Mouse (Mus musculus): ENCODE results near the gene Smim13. TPM values are rescaled to one million over a fixed set of nuclear protein-coding genes. Genes with fewer than 3 reads are reported as not detected.

The Smim13 gene
- polyA plus RNA-seq, 1 experiment from 2014 or later, result 9.4 TPM

- H3K4me1 ChIP-seq (replicated peaks; ENCODE audit: control insufficient read depth, insufficient read depth), result no peaks in the 10 kb centered on the region
- H3K36me3 ChIP-seq (ENCODE audit: control insufficient read depth, insufficient read depth, low read length), result no peaks in the 10 kb centered on the region
- H3K9me3 ChIP-seq (ENCODE audit: control insufficient read depth, low read length), result no peaks in the 10 kb centered on the region
- no peaks in the 10 kb centered on the region for H3K27me3 ChIP-seq (ENCODE audit: control insufficient read depth, insufficient read depth, low read length)
- H3K4me2 ChIP-seq (replicated peaks; ENCODE audit: low read depth), result peak within 1 kb of the TSS; percentile 75
- peak; percentile 79 for DNase-seq (ENCODE audit: low spot score)
- peak within 1 kb of the TSS; percentile 47 for H3K9ac ChIP-seq (ENCODE audit: low read length)
- peak within 1 kb of the TSS; percentile 52 for H3K4me3 ChIP-seq (ENCODE audit: low read depth, low read length)
- WGBS, result 2% methylated on average over 38 of the region's 77 CpGs
- ATAC-seq (ENCODE audit: low FRiP score, low TSS enrichment), result peak; percentile 91
- TF ChIP-seq CTCF (IDR thresholded peaks at IDR 0.05; ENCODE audit: low read depth), result peak; percentile 63
- TF ChIP-seq EP300 (optimal IDR thresholded peaks at IDR 0.05), result no peak
- H3K27ac ChIP-seq (replicated peaks), result no peak within 1 kb of the TSS
These were observed 29.3 kb upstream of the Smim13 start, which contains the start of gene Elovl2 for GRCm38 (mm10) chr13:41220304-41220834. Gene Elovl2, minus strand, starts transcription at chr13:41220405.

- Histone ChIP-seq H3K27me3 (ENCODE audit: control insufficient read depth, insufficient read depth, low read length) (no peaks in the 10 kb centered on the region), H3K27ac (replicated peaks) (no peak overlapping the region), H3K4me3 (ENCODE audit: low read depth, low read length) (no peak overlapping the region), H3K4me2 (replicated peaks; ENCODE audit: low read depth) (no peak overlapping the region), H3K36me3 (ENCODE audit: control insufficient read depth, insufficient read depth, low read length) (no peaks in the 10 kb centered on the region), H3K9ac (ENCODE audit: low read length) (no peak overlapping the region), H3K4me1 (replicated peaks; ENCODE audit: control insufficient read depth, insufficient read depth) (no peaks in the 10 kb centered on the region), H3K9me3 (ENCODE audit: control insufficient read depth, low read length) (no peaks in the 10 kb centered on the region)
- WGBS, result 35% methylated on average over 5 of the region's 5 CpGs
- no peak for ATAC-seq (ENCODE audit: low FRiP score, low TSS enrichment)
- DNase-seq (ENCODE audit: low spot score), result no peak
- TF ChIP-seq EP300 (optimal IDR thresholded peaks at IDR 0.05), result no peak
- TF ChIP-seq CTCF (IDR thresholded peaks at IDR 0.05; ENCODE audit: low read depth), result no peak
These were observed 23.1 kb upstream of the Smim13 start for GRCm38 (mm10) chr13:41226513-41226912.

GRCm38 (mm10) chr13:41228060-41228459, 21.6 kb upstream of the Smim13 start:
- H3K9ac ChIP-seq (ENCODE audit: low read length), result no peak overlapping the region
- no peak overlapping the region for H3K4me3 ChIP-seq (ENCODE audit: low read depth, low read length)
- 91% methylated on average over 5 of the region's 5 CpGs for WGBS
- no peak overlapping the region for H3K27ac ChIP-seq (replicated peaks)
- H3K27me3 ChIP-seq (ENCODE audit: control insufficient read depth, insufficient read depth, low read length), result no peaks in the 10 kb centered on the region
- TF ChIP-seq CTCF (IDR thresholded peaks at IDR 0.05; ENCODE audit: low read depth) (no peak), EP300 (optimal IDR thresholded peaks at IDR 0.05) (no peak)
- H3K4me2 ChIP-seq (replicated peaks; ENCODE audit: low read depth), result no peak overlapping the region
- no peak for ATAC-seq (ENCODE audit: low FRiP score, low TSS enrichment)
- H3K4me1 ChIP-seq (replicated peaks; ENCODE audit: control insufficient read depth, insufficient read depth), result no peaks in the 10 kb centered on the region
- H3K36me3 ChIP-seq (ENCODE audit: control insufficient read depth, insufficient read depth, low read length), result no peaks in the 10 kb centered on the region
- no peak for DNase-seq (ENCODE audit: low spot score)
- H3K9me3 ChIP-seq (ENCODE audit: control insufficient read depth, low read length), result no peaks in the 10 kb centered on the region

- H3K27me3 ChIP-seq (ENCODE audit: control insufficient read depth, insufficient read depth, low read length), result no peaks in the 10 kb centered on the region
- H3K4me2 ChIP-seq (replicated peaks; ENCODE audit: low read depth), result no peak overlapping the region
- no peak overlapping the region for H3K9ac ChIP-seq (ENCODE audit: low read length)
- TF ChIP-seq EP300 (optimal IDR thresholded peaks at IDR 0.05) (no peak), CTCF (IDR thresholded peaks at IDR 0.05; ENCODE audit: low read depth) (no peak)
- no peaks in the 10 kb centered on the region for H3K36me3 ChIP-seq (ENCODE audit: control insufficient read depth, insufficient read depth, low read length)
- WGBS, result 87% methylated on average over 5 of the region's 5 CpGs
- no peaks in the 10 kb centered on the region for H3K9me3 ChIP-seq (ENCODE audit: control insufficient read depth, low read length)
- no peak for DNase-seq (ENCODE audit: low spot score)
- no peak for ATAC-seq (ENCODE audit: low FRiP score, low TSS enrichment)
- no peak overlapping the region for H3K4me3 ChIP-seq (ENCODE audit: low read depth, low read length)
- no peaks in the 10 kb centered on the region for H3K4me1 ChIP-seq (replicated peaks; ENCODE audit: control insufficient read depth, insufficient read depth)
- H3K27ac ChIP-seq (replicated peaks), result no peak overlapping the region
These were observed 19.4 kb upstream of the Smim13 start for GRCm38 (mm10) chr13:41230256-41230655.

GRCm38 (mm10) chr13:41231389-41231983, 18.2 kb upstream of the Smim13 start:
- Histone ChIP-seq H3K9ac (ENCODE audit: low read length) (no peak overlapping the region), H3K27me3 (ENCODE audit: control insufficient read depth, insufficient read depth, low read length) (no peaks in the 10 kb centered on the region), H3K4me2 (replicated peaks; ENCODE audit: low read depth) (no peak overlapping the region), H3K4me1 (replicated peaks; ENCODE audit: control insufficient read depth, insufficient read depth) (no peaks in the 10 kb centered on the region), H3K27ac (replicated peaks) (no peak overlapping the region), H3K9me3 (ENCODE audit: control insufficient read depth, low read length) (no peaks in the 10 kb centered on the region), H3K36me3 (ENCODE audit: control insufficient read depth, insufficient read depth, low read length) (no peaks in the 10 kb centered on the region), H3K4me3 (ENCODE audit: low read depth, low read length) (no peak overlapping the region)
- no peak for TF ChIP-seq EP300 (optimal IDR thresholded peaks at IDR 0.05)
- no peak for TF ChIP-seq CTCF (IDR thresholded peaks at IDR 0.05; ENCODE audit: low read depth)
- no peak for ATAC-seq (ENCODE audit: low FRiP score, low TSS enrichment)
- no peak for DNase-seq (ENCODE audit: low spot score)
- 79% methylated on average over 12 of the region's 12 CpGs for WGBS

- H3K4me1 ChIP-seq (replicated peaks; ENCODE audit: control insufficient read depth, insufficient read depth), result no peaks in the 10 kb centered on the region
- 84% methylated on average over 15 of the region's 15 CpGs for WGBS
- no peak overlapping the region for H3K27ac ChIP-seq (replicated peaks)
- H3K36me3 ChIP-seq (ENCODE audit: control insufficient read depth, insufficient read depth, low read length), result no peaks in the 10 kb centered on the region
- no peak overlapping the region for H3K4me3 ChIP-seq (ENCODE audit: low read depth, low read length)
- no peaks in the 10 kb centered on the region for H3K27me3 ChIP-seq (ENCODE audit: control insufficient read depth, insufficient read depth, low read length)
- ATAC-seq (ENCODE audit: low FRiP score, low TSS enrichment), result 0 out of 2 replicates have a peak, but pooled peaks have one; percentile 51
- H3K4me2 ChIP-seq (replicated peaks; ENCODE audit: low read depth), result no peak overlapping the region
- no peak for TF ChIP-seq CTCF (IDR thresholded peaks at IDR 0.05; ENCODE audit: low read depth)
- TF ChIP-seq EP300 (optimal IDR thresholded peaks at IDR 0.05), result no peak
- no peak overlapping the region for H3K9ac ChIP-seq (ENCODE audit: low read length)
- no peaks in the 10 kb centered on the region for H3K9me3 ChIP-seq (ENCODE audit: control insufficient read depth, low read length)
- peak; percentile 34 for DNase-seq (ENCODE audit: low spot score)
These were observed 17.4 kb upstream of the Smim13 start for GRCm38 (mm10) chr13:41232209-41232608.

Data from stomach, postnatal 0 days (tissue).